Mouse (Mus musculus) liver, embryonic 16.5 days (tissue): Measurements from ENCODE around the gene Vwa8. TPM values are rescaled to one million over a fixed set of nuclear protein-coding genes. Genes with fewer than 3 reads are reported as not detected.

Experiments
- ATAC-seq: fragments of 200-750 bp; cut with Nextera tagmentation; 2 replicates; pipeline ENCODE4 v1.8.0; 2017; ENCODE audit warnings: low read depth, mild to moderate bottlenecking, moderate number of reproducible peaks, moderate library complexity
- H3K27ac ChIP-seq: fragments of 300-500 bp; sonication (generic); 2 replicates; pipeline ENCODE4 v1.5.1; 2014; ENCODE audit warnings: mild to moderate bottlenecking, low read length
- H3K27me3 ChIP-seq: fragments of 300-500 bp; sonication (generic); 2 replicates; pipeline ENCODE4 v1.6.1; 2014; ENCODE audit warnings: low read depth, low read length, mixed read lengths; ENCODE audit not compliant: control insufficient read depth, insufficient read depth
- H3K36me3 ChIP-seq: fragments of 300-500 bp; sonication (generic); 2 replicates; pipeline ENCODE4 v1.6.1; 2014; ENCODE audit warnings: mild to moderate bottlenecking; ENCODE audit not compliant: control insufficient read depth, insufficient read depth
- H3K4me1 ChIP-seq: fragments of 300-500 bp; sonication (generic); 2 replicates; pipeline ENCODE4 v1.6.1; 2014; ENCODE audit warnings: low read depth, low read length, mixed read lengths; ENCODE audit not compliant: control insufficient read depth
- H3K4me2 ChIP-seq: fragments of 300-500 bp; sonication (generic); 2 replicates; pipeline ENCODE4 v1.6.1; 2014; ENCODE audit warnings: low read depth, low read length, mixed read lengths
- H3K4me3 ChIP-seq: fragments of 300-500 bp; sonication (generic); 2 replicates; pipeline ENCODE4 v1.5.1; 2014; ENCODE audit warnings: low read depth, mild to moderate bottlenecking, low read length
- H3K9ac ChIP-seq: fragments of 300-500 bp; sonication (generic); 2 replicates; pipeline ENCODE4 v1.6.1; 2014; ENCODE audit warnings: low read depth, low read length
- H3K9me3 ChIP-seq: fragments of 300-500 bp; sonication (generic); replicated peaks from 2 replicates; pipeline ENCODE4 v1.6.1; 2016; ENCODE audit warnings: low read length; ENCODE audit not compliant: control insufficient read depth
- WGBS: fragments of 180-500 bp; shearing (Covaris S2); extraction: QIAGEN DNeasy Blood & Tissue Kit; methylation state at CpG from one replicate; pipeline ENCODE4 v1.1.7; 2014; ENCODE audit not compliant: insufficient replicate concordance; 5-methylcytosine and 5-hydroxymethylcytosine counted together
- polyA plus RNA-seq: library from polyadenylated mRNA; unstranded; fragments of >200 nt; fragmentation: Nextera tagmentation; extraction: Ambion mirVana; gene quantifications from 2 replicates; pipeline ENCODE4 v1.2.1, GENCODE M21; 2015

Gene Vwa8
- polyA plus RNA-seq, 1 experiment from 2014 or later = 9.5 TPM

DNA sequence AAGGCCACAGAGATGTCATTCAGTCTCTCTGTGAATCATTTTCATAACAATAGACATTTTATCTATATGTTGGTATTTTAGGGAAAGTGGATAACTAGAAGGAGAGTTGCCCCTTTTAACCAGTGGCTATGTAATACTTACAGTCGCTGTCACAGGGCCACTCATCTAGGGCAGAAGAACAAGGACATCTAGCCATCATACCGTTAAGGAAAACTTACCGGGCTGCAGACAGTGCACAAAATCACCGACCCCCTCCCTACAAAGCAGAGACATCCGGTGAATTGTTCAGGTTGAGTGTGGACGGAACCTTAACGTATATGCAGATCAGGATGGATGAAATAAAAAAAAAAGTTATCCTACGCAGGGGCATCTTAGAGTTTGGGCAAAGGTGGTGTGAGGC lies 310.6 kb downstream of the Vwa8 start:
- Histone ChIP-seq H3K4me2 (no peak overlapping the region), H3K36me3 (no peaks in the 10 kb centered on the region; the same call in 1 of the 2 replicates), H3K4me1 (no peaks in the 10 kb centered on the region), H3K9ac (no peak overlapping the region), H3K4me3 (no peak overlapping the region), H3K27ac (no peak overlapping the region), H3K27me3 (no peaks in the 10 kb centered on the region), H3K9me3 (no peaks in the 10 kb centered on the region)
- no peak for ATAC-seq
- WGBS = 83% methylated on average over 8 of the region's 8 CpGs

DNA sequence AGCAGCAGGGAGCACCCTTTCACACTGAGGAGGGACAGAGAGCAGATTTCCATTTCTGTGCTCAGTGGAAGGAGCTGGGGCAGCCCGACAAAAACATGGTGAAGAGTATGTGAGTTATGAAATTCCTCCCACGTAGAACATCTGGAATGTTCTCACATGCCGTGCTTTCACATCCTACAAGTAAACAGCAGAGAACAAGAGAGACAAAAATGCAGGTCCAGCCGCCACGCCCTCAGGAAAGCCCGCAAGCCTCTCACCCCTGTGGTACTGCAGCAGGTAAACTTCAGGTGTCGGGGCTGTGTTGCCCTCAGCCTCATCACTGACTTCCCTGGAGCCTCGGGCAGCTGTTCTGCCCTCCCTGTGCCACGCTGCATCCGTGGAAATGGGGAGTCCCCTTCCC lies 311.6 kb downstream of the Vwa8 start:
- H3K36me3 ChIP-seq = no peaks in the 10 kb centered on the region; the same call in 1 of the 2 replicates

DNA sequence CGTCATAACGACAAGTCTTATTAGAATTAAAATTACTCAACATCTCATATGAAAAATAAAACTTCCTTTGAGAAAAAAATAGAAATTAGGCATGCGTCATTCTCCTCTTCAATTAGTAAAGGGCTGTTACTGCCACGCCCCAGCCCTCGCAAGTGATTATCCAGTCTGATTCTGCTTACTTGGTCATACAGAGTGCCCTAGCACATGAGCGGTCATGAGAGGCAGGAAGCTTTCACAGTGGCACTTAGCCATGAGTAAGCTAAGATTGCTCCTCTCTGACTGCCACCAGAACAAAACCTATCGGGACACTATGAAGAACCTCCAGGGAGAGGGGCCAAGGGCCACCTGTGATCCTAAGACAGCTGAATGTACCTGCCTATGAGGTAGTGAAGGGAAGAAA lies 312.1 kb downstream of the Vwa8 start:
- Histone ChIP-seq H3K9me3 (no peaks in the 10 kb centered on the region), H3K9ac (no peak overlapping the region), H3K4me3 (no peak overlapping the region), H3K4me1 (no peaks in the 10 kb centered on the region), H3K36me3 (no peaks in the 10 kb centered on the region; the same call in 1 of the 2 replicates), H3K27ac (no peak overlapping the region), H3K27me3 (no peaks in the 10 kb centered on the region), H3K4me2 (no peak overlapping the region)
- WGBS = 80% methylated on average over 7 of the region's 7 CpGs
- ATAC-seq = no peak

More for the DNA sequence above, 311.6 kb downstream of the Vwa8 start:
- Histone ChIP-seq H3K27ac (no peak overlapping the region), H3K4me3 (no peak overlapping the region), H3K4me1 (no peaks in the 10 kb centered on the region), H3K27me3 (no peaks in the 10 kb centered on the region), H3K9ac (no peak overlapping the region), H3K9me3 (no peaks in the 10 kb centered on the region), H3K4me2 (no peak overlapping the region)
- 77% methylated on average over 10 of the region's 10 CpGs for WGBS
- ATAC-seq = no peak

DNA sequence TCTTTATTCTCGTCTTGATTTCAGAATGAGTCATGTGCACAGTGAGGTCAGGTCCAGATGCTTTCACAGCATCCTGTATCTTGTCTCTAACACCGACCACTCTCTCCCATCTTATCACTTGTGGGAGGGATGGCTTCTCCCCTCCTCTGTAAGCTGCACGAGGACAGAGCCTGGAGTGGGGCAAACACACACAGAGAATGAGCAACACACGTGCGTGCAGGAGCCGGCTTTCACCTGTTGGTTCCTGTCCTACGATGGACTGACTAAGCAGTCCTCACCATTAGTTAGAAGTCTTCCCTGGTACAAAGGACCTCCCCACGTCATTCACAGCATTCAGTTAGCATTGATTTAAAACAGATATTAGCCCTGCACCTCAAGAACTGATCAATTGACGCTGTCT lies 312.9 kb downstream of the Vwa8 start:
- H3K27ac ChIP-seq = no peak overlapping the region
- no peak overlapping the region for H3K9ac ChIP-seq
- no peaks in the 10 kb centered on the region for H3K27me3 ChIP-seq
- H3K4me1 ChIP-seq = no peaks in the 10 kb centered on the region
- 66% methylated on average over 9 of the region's 9 CpGs for WGBS
- H3K4me2 ChIP-seq = no peak overlapping the region
- H3K9me3 ChIP-seq = no peaks in the 10 kb centered on the region
- H3K36me3 ChIP-seq = no peaks in the 10 kb centered on the region; the same call in 1 of the 2 replicates
- H3K4me3 ChIP-seq = no peak overlapping the region
- ATAC-seq = no peak

DNA sequence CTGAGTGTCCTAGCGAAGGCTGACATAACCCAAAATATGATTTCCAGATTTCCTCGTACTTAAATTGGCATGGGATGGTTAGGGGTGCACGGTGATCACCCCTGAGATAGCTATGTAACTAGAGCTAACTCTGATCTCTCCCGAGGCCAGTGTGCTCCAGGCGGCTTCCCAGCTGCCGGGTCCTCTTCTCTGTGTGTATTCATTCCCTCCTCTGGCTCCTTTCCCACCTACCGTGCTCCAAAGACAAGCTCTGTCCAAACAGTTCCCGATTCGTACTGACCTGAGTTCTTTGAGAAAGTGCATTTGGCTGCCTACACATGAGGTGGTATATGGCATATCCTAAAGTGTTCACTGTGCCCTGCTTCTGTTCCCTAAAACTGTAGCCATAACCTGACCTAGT lies 313.8 kb downstream of the Vwa8 start:
- no peak overlapping the region for H3K9ac ChIP-seq
- H3K27me3 ChIP-seq = no peaks in the 10 kb centered on the region
- H3K9me3 ChIP-seq = no peaks in the 10 kb centered on the region
- ATAC-seq = no peak
- 67% methylated on average over 9 of the region's 9 CpGs for WGBS
- no peak overlapping the region for H3K27ac ChIP-seq
- H3K4me2 ChIP-seq = no peak overlapping the region
- no peaks in the 10 kb centered on the region for H3K4me1 ChIP-seq
- H3K4me3 ChIP-seq = no peak overlapping the region
- no peaks in the 10 kb centered on the region; the same call in 1 of the 2 replicates for H3K36me3 ChIP-seq

- Histone ChIP-seq H3K9ac (no peak overlapping the region), H3K36me3 (no peaks in the 10 kb centered on the region; the same call in 1 of the 2 replicates), H3K27me3 (no peaks in the 10 kb centered on the region), H3K4me1 (no peaks in the 10 kb centered on the region), H3K4me2 (no peak overlapping the region), H3K27ac (no peak overlapping the region), H3K4me3 (no peak overlapping the region), H3K9me3 (no peaks in the 10 kb centered on the region)
- 52% methylated on average over 4 of the region's 4 CpGs for WGBS
- no peak for ATAC-seq
Measured at GRCm38 (mm10) chr14:79164334-79164733, 315.5 kb downstream of the Vwa8 start.

GRCm38 (mm10) chr14:79164925-79165324 lies 316.1 kb downstream of the Vwa8 start:
- H3K4me2 ChIP-seq = no peak overlapping the region
- ATAC-seq = no peak
- no peaks in the 10 kb centered on the region; the same call in 1 of the 2 replicates for H3K36me3 ChIP-seq
- H3K4me1 ChIP-seq = no peaks in the 10 kb centered on the region
- H3K4me3 ChIP-seq = no peak overlapping the region
- no peaks in the 10 kb centered on the region for H3K9me3 ChIP-seq
- H3K9ac ChIP-seq = no peak overlapping the region
- no peak overlapping the region for H3K27ac ChIP-seq
- no peaks in the 10 kb centered on the region for H3K27me3 ChIP-seq
- 76% methylated on average over 2 of the region's 2 CpGs for WGBS

- no peak for ATAC-seq
- Histone ChIP-seq H3K27ac (no peak overlapping the region), H3K4me2 (no peak overlapping the region), H3K9me3 (no peaks in the 10 kb centered on the region), H3K9ac (no peak overlapping the region), H3K27me3 (no peaks in the 10 kb centered on the region), H3K36me3 (peaks cover 7% of the 10 kb centered on the region), H3K4me1 (no peaks in the 10 kb centered on the region), H3K4me3 (no peak overlapping the region)
- 67% methylated on average over 4 of the region's 4 CpGs for WGBS
Measured at GRCm38 (mm10) chr14:79174526-79174925, 325.7 kb downstream of the Vwa8 start.

GRCm38 (mm10) chr14:79177754-79178153 lies 328.9 kb downstream of the Vwa8 start:
- Histone ChIP-seq H3K36me3 (peaks cover 7% of the 10 kb centered on the region), H3K4me3 (no peak overlapping the region), H3K27ac (no peak overlapping the region), H3K4me2 (no peak overlapping the region), H3K9me3 (no peaks in the 10 kb centered on the region), H3K27me3 (no peaks in the 10 kb centered on the region), H3K9ac (no peak overlapping the region), H3K4me1 (no peaks in the 10 kb centered on the region)
- 77% methylated on average over 7 of the region's 7 CpGs for WGBS
- no peak for ATAC-seq
